Mouse (Mus musculus) regulatory T cell (primary cell): ENCODE data around the gene Lekr1.

Experiments
- in situ Hi-C: fragments of 300-600 bp; cut with MboI, MseI; formaldehyde crosslinking; loops from one replicate; pipeline ENCODE4 v1.15.1; 2025; ENCODE audit warnings: high pct_unique_total_duplicates

Lekr1 gene

DNA sequence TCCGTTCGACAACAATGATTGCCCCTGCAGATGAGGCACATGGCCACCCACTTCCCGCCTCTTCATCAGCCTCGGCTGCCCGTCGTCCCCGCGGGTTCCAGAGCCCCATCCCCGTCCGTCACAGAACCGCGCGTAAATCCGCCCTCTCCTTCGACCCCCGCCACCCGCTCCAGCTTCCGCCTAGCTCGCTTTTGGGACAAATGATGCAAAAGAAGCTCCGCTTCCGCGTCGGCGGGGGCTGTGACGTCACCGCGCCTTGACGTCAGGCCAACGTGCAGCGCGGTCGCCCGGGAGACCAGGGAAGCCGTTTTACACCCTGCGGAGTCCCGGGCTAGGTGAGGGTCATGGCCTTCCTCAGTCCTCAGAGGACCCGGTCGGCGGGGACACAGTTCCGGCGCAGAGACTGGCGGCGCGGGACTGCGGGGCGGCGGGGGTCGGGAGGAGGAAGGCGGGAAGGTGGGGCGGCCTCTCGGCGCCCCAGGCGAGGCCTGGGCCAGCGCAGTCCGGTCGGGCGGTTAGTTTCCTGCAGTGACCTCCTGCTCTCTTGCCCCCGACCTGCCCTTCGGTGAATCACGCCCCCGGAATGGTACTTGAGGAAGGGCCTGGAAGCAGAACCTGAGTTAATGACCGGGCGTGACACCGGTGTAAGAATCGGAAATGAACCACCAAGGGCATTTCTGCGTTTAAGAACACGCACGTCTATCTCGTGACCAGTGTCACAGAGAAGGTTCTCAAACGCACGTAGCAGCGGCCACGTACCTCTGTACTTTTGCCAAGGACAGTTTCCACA is at the start of gene Lekr1:
Gene Lekr1 (plus strand): TSS at position 252 of the 790 bp plus-strand sequence.
- in situ Hi-C loops, result loop anchor here (5.0 kb wide), 1 partner anchor 134 kb away; no protein-coding TSS in a partner anchor

GRCm38 (mm10) chr3:65617507-65617906 is 48.5 kb upstream of the Lekr1 start:
- in situ Hi-C loops, result no loop called here

- in situ Hi-C loops, result no loop called here
Measured at GRCm38 (mm10) chr3:65619340-65619739, 46.7 kb upstream of the Lekr1 start.

DNA sequence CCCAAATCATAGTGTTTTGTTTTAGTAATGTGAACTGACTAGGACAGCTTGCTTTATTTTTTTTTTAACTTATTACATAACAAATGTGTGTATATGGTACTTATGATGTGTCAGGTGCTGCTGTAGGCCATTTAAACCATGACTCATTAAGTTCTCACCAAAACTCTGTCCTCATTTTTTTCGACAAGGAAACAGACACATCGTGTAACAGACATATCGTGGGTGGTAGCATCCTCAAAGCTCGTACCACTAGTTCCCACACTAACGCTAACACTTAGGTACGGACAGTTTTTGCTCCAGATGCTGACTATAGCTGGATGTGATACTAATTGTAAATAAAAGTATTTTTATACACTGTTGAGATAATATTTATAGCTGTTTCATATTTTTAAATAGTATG is 43.0 kb upstream of the Lekr1 start:
- in situ Hi-C loops, result no loop called here

GRCm38 (mm10) chr3:65625496-65626289 is 40.3 kb upstream of the Lekr1 start:
- in situ Hi-C loops, result no loop called here

GRCm38 (mm10) chr3:65626290-65626914 is 39.6 kb upstream of the Lekr1 start:
- in situ Hi-C loops, result no loop called here

DNA sequence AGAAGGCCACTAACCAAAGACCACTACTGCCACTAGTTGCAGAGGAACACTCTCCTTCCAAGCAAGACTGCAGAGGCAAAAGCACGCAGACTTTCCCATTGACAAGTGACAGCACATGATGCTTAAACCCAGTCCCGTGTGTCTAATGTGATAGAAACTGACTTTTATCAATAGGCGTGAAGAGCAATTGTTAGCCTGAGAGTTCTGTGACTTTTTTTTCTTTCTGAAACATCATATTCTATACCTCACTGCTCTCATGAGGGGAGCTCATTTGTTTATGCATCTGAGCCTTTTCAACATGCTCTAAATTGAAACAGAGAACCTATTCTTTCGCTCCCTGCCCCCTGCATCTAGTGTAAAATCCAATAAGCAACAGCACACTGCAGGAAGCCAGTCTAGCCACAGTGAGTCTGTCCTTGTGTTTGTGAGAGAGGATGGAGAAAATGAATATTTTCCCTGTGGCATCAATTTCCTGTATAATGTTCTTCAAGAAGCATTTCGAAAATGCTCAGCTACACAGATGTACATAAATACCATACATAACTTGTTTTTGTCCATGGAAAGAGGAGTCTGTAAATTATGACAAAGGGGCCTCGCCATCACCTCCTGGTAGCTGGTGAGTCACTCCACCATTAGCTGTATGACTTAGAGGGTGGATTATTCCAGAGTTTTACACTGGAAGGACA is 38.9 kb upstream of the Lekr1 start:
- in situ Hi-C loops, result no loop called here

DNA sequence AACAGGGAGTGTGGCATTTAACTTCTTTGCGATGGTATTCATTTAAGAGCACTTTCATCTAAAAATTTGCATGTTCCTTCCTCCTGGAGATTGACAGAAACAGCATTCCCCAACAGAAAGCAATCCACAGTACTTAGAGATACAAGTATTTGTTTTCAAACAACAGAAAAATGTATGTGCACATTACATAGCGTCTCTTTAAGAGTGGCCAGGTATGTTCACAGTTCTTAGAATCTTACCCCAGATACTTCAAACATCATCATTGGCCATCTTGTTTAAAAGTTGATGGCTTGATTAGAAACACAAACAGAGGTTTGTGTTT is 38.4 kb upstream of the Lekr1 start:
- in situ Hi-C loops, result no loop called here

- in situ Hi-C loops, result no loop called here
Measured at GRCm38 (mm10) chr3:65629565-65630112, 36.4 kb upstream of the Lekr1 start.

DNA sequence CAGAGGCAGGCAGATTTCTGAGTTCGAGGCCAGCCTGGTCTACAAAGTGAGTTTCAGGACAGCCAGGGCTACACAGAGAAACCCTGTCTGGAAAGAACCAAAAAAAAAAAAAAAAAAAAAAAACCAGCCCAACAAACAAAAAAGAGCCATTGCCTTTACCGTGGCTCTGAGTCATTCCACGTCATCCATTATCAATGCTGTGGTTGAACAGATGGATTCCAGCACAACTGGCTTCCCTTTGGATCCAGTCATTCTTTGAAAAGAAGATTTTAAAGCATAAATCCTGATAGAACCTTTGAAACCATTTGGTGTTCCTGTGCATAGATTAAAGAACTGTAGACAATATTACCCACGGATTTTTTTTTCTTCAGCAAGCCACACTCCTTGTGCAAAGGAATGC is 32.4 kb upstream of the Lekr1 start:
- in situ Hi-C loops, result no loop called here

DNA sequence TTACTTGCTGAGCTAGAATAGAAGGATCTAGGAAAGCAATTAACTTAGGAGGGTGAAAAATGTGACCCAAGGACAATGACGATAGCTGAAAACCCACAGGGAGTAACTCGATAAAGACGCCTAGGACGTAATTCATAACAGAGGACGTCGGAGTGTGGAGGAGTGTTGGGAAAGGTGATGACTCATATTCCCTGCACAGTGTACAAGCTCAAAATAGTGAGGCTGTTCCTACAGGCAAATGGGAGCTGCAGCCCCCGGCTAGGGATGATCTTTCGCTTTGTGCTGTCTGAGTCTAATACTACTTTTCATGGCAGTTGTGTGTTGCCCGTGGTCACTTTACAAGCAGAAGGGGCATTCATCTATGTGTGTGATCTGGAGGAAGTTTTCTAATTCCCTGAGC is 30.0 kb upstream of the Lekr1 start:
- in situ Hi-C loops, result no loop called here

- in situ Hi-C loops, result no loop called here
Measured at GRCm38 (mm10) chr3:65637313-65637712, 28.7 kb upstream of the Lekr1 start.

GRCm38 (mm10) chr3:65638896-65639295 is 27.1 kb upstream of the Lekr1 start:
- in situ Hi-C loops, result no loop called here

DNA sequence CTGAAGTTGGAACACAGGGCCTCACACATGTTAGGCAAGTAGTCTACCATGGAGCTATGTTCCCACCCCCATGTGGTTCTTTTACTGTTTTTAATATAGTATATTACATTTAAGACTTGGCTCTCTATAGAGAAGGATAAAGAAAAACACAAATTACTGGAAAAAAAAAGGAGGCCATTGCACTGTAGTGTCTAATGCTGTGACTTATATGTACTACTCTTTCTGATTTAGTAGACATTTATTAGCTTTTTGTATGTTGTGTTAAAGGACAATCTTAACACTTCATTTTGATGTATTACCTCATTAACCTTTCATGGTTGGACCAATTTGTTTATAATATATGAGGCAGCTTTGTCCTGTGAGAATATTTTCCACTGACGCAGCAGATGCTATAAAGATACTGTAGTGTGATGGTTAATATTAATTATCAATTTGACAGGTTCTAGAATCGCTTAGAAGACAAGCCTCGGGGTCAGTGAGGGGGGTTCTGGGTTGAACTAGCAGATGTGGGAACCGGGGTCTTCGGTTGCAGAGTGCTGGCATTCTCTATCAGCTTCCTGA is 26.5 kb upstream of the Lekr1 start:
- in situ Hi-C loops, result no loop called here

DNA sequence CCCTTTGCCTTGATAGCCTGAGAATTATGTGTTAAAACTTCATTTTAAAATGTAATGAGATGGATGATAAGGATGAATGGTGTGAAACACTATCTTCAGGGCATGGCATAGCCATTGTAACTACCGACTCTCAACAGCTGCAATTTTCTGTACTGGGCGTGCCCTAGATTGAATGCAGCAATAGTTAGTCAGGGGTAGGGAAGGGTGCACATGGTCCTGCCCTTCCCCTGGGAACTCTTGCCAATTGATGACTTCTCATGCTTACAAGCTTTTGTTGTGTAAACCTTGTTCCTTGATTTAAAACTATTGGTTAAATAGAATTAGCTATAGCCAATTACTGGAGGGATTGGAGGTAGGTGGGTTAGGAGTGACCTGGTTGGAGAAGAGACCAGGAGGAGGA is 23.1 kb upstream of the Lekr1 start:
- in situ Hi-C loops, result no loop called here

GRCm38 (mm10) chr3:65643654-65644053 is 22.4 kb upstream of the Lekr1 start:
- in situ Hi-C loops, result no loop called here

GRCm38 (mm10) chr3:65647592-65647991 is 18.4 kb upstream of the Lekr1 start:
- in situ Hi-C loops, result no loop called here

DNA sequence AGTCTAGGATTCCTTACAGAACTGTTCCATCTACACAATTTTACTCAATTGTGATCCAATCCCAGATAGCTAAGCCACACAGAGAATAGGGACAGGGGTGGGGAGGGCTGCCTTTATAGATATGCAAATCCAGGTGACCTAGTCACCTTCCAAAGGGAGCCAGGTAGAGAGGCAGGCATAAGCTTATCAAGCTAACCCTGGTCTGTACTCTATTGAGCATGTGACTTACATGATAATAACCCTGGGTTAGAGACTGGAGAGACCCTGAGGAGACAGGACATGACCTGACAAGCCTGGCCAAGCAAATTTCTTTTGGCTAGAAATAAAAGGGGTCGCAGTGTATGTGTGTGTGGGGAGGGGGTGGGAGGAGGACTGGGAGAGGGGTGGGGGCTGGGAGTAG is 17.1 kb upstream of the Lekr1 start:
- in situ Hi-C loops, result no loop called here

DNA sequence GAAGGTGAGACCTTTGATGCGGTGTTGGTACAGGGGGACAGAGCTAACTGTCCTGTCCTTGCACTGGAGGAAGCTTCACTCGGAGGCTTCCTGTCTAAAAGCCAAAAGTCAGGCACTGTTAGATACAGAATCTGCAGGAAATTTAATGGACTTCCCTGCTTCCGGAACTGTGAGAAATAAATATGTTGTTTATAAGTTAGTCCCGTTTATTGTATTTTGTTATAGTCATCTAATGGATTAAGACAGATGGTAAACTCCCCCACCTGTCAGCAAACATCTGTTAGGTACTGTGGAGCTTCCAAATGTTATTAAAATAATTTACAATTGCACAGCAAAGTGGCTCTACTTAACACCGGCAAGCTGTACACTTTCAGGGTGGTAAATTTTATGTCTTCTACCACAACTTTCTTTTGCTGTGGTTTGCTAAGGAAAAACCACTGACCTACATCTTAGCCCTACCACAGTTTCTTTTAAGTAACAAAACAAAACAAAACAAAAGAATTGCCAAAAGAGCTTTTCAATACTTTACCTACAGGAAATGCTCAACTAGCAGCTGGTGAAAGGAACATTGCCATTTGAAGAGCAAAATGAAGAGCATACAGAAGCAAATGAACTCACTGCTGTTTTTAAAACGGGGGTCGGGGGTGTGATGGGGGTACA is 15.7 kb upstream of the Lekr1 start:
- in situ Hi-C loops, result no loop called here

- in situ Hi-C loops, result loop anchor here (5.0 kb wide), 1 partner anchor 67 kb away; no protein-coding TSS in a partner anchor
Measured at GRCm38 (mm10) chr3:65654541-65655206, 11.4 kb upstream of the Lekr1 start.
